Mouse (Mus musculus): ENCODE data around the gene Ulk2.

Ulk2 gene

DNA sequence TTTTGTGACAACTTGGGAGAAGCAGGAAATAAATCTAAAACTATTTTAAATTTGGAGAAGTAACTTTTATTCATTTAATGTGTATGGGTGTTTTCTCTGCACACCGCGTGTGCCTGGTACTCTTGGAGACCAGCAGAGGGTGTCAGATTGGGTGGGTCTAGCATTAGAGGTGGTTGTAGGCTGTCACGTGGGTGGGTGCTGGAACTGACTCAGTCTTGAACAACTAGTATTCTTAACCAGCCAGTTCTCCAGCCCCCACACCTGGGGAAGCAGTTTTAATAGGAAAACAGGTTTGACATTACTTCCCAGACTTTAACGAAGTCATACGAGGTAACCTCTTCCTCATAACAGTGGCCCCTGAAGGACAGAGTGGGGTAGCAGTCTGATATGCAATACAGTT is 94.4 kb downstream of the Ulk2 start:
- DNase-seq, result peak; percentile 19

- DNase-seq, result no peak
These were observed 97.7 kb downstream of the Ulk2 start for GRCm38 (mm10) chr11:61757151-61757550.

DNA sequence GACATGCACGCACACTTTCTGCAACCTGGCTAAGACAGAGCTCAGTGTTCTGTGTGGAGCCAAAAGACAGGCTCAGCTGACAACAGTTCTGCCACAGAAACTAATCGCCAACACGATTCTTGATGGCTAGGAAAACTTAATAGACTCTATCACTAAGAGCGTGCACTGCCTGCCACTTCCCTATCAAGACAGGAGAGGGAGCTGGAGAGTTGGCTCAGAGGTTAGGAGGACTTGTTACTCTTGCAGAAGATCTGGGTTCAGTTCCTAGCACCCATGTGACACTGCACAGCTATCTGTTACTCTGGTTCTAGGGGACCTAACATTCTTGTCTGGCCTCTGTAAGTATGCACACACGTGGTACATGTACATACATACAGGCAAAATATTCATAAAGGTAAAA is 103.3 kb downstream of the Ulk2 start:
- peak; percentile 18 for DNase-seq

DNA sequence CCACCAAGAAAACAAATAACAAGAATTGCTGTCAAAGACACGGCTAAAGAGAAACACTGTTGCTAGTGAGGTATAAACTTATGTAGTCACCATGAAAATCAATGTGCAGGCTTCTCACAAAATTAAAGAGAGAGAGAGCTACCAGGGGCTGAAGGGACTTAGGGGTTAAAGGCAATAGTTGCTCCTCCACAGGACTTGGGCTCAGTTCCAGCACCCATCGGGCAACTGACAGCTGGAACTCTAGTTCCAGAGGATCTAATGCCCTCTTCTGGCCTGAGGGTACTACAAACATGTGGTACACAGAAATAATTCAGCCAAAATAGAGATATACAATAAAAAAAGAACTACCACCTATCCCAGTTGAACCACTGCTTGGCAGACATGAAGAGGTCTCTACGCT is 107.7 kb downstream of the Ulk2 start:
- no peak for DNase-seq

DNA sequence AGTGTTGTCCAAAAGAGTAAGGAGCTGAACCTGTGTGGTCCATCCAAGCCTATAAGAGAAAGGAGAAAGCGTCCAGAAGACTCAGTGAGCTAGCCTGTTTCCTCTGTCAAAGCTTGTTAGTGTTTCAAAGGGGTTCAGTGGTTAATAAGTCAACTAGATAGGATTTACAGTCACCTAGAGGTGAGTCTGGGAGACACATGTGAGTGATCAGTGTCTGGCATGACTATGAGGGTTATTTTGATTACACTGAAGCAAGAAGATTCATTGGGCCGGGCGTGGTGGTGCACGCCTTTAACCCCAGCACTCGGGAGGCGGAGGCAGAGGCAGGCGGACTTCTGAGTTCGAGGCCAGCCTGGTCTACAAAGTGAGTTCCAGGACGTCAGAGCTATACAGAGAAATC is 109.1 kb downstream of the Ulk2 start:
- no peak for DNase-seq

DNA sequence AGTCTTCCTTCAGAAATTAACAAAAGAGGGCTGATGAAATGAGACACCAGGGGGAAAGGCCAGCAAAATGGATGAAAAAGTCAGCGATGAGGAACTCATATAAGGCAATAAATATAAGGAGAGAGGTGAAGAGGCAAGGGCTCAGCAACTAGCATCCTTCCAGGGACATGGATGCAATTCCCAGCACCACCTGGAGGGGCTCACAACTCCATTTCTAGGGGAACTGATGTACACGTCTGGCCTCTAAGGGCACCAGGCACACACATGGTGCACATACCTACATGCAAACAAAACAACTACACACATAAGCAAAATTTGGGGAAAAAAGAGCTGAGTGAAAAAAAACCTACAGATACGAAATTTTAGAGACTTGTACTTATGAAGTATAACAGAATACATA is 110.4 kb downstream of the Ulk2 start:
- peak; percentile 36 for DNase-seq

DNA sequence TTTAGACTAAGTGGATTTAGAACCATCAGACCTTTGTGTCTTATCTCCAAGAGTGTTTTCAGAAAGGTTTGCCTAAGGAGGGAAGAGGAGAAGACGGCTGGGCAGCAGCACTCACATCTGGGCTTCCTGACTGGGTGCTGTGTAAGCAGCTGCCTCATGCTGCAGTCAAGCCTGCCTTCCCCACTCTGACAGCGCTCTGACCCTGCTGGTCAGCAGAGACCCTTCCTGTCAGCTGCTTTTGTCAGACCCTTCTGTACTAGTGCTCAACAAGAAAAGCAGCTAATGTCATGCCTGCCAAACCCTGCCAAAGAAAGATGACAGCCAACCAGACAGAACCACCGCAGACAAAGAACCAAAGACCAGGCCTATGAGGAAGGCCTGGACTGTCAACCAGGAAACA is 111.1 kb downstream of the Ulk2 start:
- DNase-seq, result peak; percentile 7

DNA sequence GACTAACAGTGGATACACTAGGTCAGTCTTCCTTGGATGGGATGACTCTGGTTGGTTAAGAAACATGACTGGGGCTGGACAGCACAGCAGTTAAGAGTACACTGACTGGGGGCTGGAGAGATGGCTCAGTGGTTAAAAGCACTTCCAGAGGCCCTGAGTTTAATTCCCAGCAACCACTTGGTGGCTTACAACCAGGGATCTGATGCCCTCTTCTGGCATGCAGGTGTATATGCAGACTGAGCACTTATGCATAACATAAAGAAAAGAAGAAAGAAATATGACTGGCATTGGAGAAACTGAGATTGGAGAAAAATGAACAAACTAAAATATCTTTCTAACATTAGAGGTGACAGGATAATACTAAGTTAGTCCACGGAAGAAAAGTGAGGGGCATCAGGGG is 114.4 kb downstream of the Ulk2 start:
- DNase-seq, result no peak

- no peak for DNase-seq
These were observed 117.6 kb downstream of the Ulk2 start for GRCm38 (mm10) chr11:61737290-61737689.

DNA sequence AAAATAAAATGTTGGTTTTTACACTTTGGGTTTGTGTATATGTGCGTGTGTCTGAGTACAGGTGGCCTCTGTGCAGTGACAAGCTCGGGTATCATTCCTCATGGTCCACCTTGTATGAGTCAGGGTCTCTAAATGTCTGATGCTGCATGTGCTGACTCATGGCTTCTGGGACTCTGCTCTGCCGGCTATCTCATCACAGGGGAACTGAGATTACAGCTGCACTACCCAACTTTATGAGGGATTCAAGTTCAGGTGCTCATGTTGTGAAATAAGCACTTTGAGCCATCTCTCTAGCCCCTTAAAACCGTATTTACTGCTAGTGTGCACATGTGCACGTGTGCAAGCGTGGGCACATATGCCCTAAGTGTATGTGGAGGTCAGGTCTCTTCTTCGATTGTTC is 122.2 kb downstream of the Ulk2 start:
- no peak for DNase-seq

GRCm38 (mm10) chr11:61728037-61728436 is 126.8 kb downstream of the Ulk2 start:
- DNase-seq, result no peak

Data from embryo, embryonic 11 days (tissue).